Mouse (Mus musculus) heart, embryonic 16.5 days (tissue): ENCODE measurements around the gene Cfap97d2. TPM values are rescaled to one million over a fixed set of nuclear protein-coding genes. Genes with fewer than 3 reads are reported as not detected.
A peak's percentile ranks its signal among the peaks of the same experiment; 100 is the strongest.

Experiments used
- ATAC-seq: fragments of 200-750 bp; cut with Nextera tagmentation; replicated peaks from 2 replicates; pipeline ENCODE4 v1.8.0; 2017; ENCODE audit warnings: moderate number of reproducible peaks; ENCODE audit not compliant: insufficient read depth, low FRiP score; ENCODE audit errors: extremely low read depth
- H3K27ac ChIP-seq: fragments of 300-500 bp; sonication (generic); 2 replicates; pipeline ENCODE4 v1.5.1; 2014; ENCODE audit warnings: mild to moderate bottlenecking, low read length, control low read depth, moderate library complexity
- H3K27me3 ChIP-seq: fragments of 300-500 bp; sonication (generic); 2 replicates; pipeline ENCODE4 v1.6.1; 2014; ENCODE audit warnings: low read length, mixed read lengths; ENCODE audit not compliant: control insufficient read depth, insufficient read depth
- H3K36me3 ChIP-seq: fragments of 300-500 bp; sonication (generic); 2 replicates; pipeline ENCODE4 v1.6.1; 2014; ENCODE audit not compliant: control insufficient read depth, insufficient read depth
- H3K4me1 ChIP-seq: fragments of 300-500 bp; sonication (generic); 2 replicates; pipeline ENCODE4 v1.6.1; 2014; ENCODE audit warnings: low read length, mixed read lengths; ENCODE audit not compliant: control insufficient read depth, insufficient read depth
- H3K4me2 ChIP-seq: fragments of 300-500 bp; sonication (generic); 2 replicates; pipeline ENCODE4 v1.6.1; 2014; ENCODE audit warnings: low read depth, mild to moderate bottlenecking, control low read depth, low read length
- H3K4me3 ChIP-seq: fragments of 300-500 bp; sonication (generic); 2 replicates; pipeline ENCODE4 v1.5.1; 2014; ENCODE audit warnings: mild to moderate bottlenecking, control low read depth, low read length
- H3K9ac ChIP-seq: fragments of 300-500 bp; sonication (generic); 2 replicates; pipeline ENCODE4 v1.6.1; 2014; ENCODE audit warnings: low read length, control low read depth
- H3K9me3 ChIP-seq: fragments of 300-500 bp; sonication (generic); replicated peaks from 2 replicates; pipeline ENCODE4 v1.6.1; 2016; ENCODE audit warnings: low read length; ENCODE audit not compliant: control insufficient read depth
- WGBS: fragments of 180-500 bp; shearing (Covaris S2); extraction: QIAGEN DNeasy Blood & Tissue Kit; methylation state at CpG from one replicate; pipeline ENCODE4 v1.1.7; 2014; 5-methylcytosine and 5-hydroxymethylcytosine counted together
- polyA plus RNA-seq: library from polyadenylated mRNA; unstranded; fragments of >200 nt; fragmentation: Nextera tagmentation; extraction: Ambion mirVana; gene quantifications from 2 replicates; pipeline ENCODE4 v1.2.1, GENCODE M21; 2015

Gene Cfap97d2
- polyA plus RNA-seq: 0.20 TPM in 1 of 2 replicates, not detected in the other

DNA sequence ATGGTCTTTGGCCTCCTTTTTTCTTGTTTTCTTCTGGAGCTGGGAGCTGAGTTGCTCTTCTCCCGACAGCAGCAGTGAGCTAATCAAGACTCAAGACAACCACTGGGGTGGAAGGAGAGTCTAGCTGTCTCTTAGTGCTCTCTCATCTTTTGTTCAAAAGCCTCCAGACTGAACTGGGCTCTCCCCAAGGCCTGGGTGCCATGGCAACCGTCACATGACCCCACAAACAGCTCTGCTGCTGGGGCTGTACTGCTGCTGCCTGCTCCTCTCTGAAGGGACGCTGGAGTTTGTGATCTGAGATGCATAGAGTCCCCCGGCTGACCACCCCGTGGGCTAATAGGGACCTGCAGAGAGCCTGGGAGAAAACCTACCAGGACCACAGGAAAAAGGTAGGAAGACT, at the start of gene Cfap97d2:
TSS of gene Cfap97d2 (plus strand) at position 222 of the 400 bp plus-strand sequence.
- H3K9ac ChIP-seq: no peak within 1 kb of the TSS
- WGBS: 21% methylated on average over 5 of the region's 5 CpGs

DNA sequence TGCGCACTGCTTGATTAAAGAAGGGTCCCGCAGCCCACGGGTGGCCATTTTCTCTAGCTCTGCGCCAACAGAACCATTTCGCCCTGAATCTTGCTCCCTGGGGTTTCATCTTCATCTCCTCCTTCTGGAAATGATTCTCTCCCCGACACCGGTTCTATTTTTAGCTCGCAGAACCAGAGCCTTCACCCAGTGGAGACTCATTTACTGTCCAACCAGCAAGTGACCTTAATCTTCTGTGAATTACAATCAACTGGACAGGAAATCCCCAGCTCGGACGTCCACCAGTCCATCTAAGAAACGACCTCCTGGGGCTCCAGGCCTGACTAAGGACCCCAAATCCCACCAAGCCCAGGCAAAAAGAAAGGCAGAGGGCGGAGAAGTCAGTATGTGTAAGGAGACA, 48.2 kb upstream of the Cfap97d2 start:
- H3K4me3 ChIP-seq: no peak overlapping the region
- H3K27me3 ChIP-seq: no peaks in the 10 kb centered on the region
- peaks cover 22% of the 10 kb centered on the region for H3K4me1 ChIP-seq
- H3K36me3 ChIP-seq: no peaks in the 10 kb centered on the region
- no peak overlapping the region for H3K27ac ChIP-seq
- no peak overlapping the region for H3K4me2 ChIP-seq
- no peaks in the 10 kb centered on the region for H3K9me3 ChIP-seq
- no peak overlapping the region for H3K9ac ChIP-seq
- WGBS: 56% methylated on average over 12 of the region's 12 CpGs
- no peak for ATAC-seq

More for the DNA sequence above, at the start of gene Cfap97d2:
- no peak within 1 kb of the TSS for H3K27ac ChIP-seq
- H3K4me1 ChIP-seq: peaks cover 12% of the 10 kb centered on the region
- H3K27me3 ChIP-seq: no peaks in the 10 kb centered on the region
- H3K4me2 ChIP-seq: no peak within 1 kb of the TSS
- no peaks in the 10 kb centered on the region for H3K36me3 ChIP-seq
- ATAC-seq: no peak
- H3K9me3 ChIP-seq: no peaks in the 10 kb centered on the region
- no peak within 1 kb of the TSS for H3K4me3 ChIP-seq

DNA sequence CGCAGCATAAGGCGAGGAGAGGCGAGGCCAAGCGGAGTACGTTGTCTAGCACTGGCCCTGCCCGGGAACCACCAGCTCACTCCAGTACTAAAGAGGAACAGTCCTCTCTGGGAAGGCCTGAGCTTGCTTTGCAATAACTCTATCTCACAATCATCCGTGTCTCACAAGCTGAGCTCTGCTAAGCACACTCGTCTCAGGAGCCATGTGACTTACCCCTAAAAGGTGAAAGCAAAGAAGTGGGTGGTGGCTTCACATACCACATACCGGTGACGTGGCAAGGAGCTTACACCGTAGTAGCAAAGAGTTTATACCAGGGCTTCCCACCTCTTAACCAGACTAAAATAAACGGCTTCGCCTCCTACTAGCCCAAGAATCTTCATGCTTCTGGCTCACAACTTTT, 45.4 kb upstream of the Cfap97d2 start:
- no peaks in the 10 kb centered on the region for H3K9me3 ChIP-seq
- ATAC-seq: no peak
- H3K27ac ChIP-seq: no peak overlapping the region; the same call in 1 of the 2 replicates
- H3K27me3 ChIP-seq: no peaks in the 10 kb centered on the region
- no peak overlapping the region for H3K4me2 ChIP-seq
- no peak overlapping the region for H3K9ac ChIP-seq
- 68% methylated on average over 13 of the region's 13 CpGs for WGBS
- no peaks in the 10 kb centered on the region for H3K36me3 ChIP-seq
- H3K4me3 ChIP-seq: no peak overlapping the region
- peaks cover 29% of the 10 kb centered on the region for H3K4me1 ChIP-seq

DNA sequence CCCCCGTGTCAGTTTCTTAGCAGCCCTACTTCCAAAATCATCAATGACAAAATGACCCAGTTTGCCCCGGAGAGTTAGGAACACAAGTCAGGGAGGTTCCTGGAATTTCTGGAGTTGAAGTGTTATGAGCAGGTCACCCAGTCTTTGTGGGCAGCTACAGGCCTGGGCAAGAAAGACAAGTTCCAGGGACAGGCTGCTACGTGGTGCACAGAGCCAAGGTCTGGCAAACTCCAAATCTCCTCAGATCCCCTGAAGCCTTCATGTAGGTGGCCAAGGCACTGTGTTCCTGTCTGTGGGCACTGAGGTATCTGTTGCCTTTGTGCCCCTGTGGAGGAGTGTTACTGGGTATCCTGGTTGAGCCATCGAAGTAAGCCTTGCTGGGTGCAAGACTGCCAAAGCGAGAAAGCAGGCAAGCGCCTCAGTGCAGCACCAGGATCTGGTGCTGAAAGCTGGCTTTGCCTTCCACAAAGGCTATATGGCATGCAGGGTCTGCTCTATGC, 40.9 kb upstream of the Cfap97d2 start:
- no peaks in the 10 kb centered on the region for H3K36me3 ChIP-seq
- H3K4me3 ChIP-seq: no peak overlapping the region
- no peaks in the 10 kb centered on the region for H3K9me3 ChIP-seq
- peaks cover 57% of the 10 kb centered on the region for H3K4me1 ChIP-seq
- no peak for ATAC-seq
- H3K27me3 ChIP-seq: no peaks in the 10 kb centered on the region
- no peak overlapping the region for H3K27ac ChIP-seq
- WGBS: 76% methylated on average over 6 of the region's 6 CpGs
- no peak overlapping the region for H3K4me2 ChIP-seq
- H3K9ac ChIP-seq: no peak overlapping the region

DNA sequence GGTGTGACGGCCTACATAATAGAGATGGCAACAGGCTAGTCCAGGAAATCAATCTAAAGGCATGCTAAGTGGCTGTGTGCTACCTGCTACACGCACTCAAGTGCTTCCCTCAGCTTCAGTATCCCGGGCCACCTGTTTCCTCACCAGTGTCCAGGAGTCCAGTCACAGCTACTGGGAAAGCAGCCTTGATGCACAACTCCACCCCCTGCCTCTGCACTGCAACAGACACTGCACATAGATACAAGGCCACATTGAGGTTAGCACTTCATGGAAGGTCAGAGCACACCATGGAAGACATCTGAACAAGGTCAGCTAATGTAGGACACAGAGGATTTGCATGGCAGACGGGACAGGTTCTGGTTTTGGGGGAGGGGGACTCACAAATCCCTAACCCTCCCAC, 40.2 kb upstream of the Cfap97d2 start:
- Histone ChIP-seq H3K27ac (peak overlapping the region; percentile 70), H3K9me3 (no peaks in the 10 kb centered on the region), H3K36me3 (no peaks in the 10 kb centered on the region), H3K4me3 (no peak overlapping the region), H3K9ac (peak overlapping the region; percentile 38; the same call in 1 of the 2 replicates), H3K4me2 (peak overlapping the region; percentile 16), H3K4me1 (peaks cover 53% of the 10 kb centered on the region), H3K27me3 (no peaks in the 10 kb centered on the region)
- ATAC-seq: no peak
- WGBS: 67% methylated on average over 4 of the region's 4 CpGs

DNA sequence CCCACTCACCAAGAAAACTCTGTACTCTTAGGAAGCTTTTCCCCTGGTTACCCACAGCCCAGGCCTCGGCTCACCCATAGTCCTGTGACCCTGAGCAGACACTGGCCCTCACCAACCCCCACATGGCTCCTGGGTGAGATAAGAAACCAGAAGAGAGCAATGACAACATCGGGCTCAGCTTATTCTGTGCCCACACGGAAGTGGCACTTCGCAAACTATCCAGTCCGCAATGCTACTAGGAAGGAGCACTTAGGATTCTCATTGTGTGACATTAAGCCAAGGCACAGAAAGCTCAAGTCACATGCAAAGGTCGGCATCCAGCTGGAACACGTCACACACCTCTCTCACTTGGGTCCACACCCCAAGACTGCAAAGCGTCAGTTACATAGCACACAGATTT, 39.7 kb upstream of the Cfap97d2 start:
- peak overlapping the region; percentile 70 for H3K27ac ChIP-seq

DNA sequence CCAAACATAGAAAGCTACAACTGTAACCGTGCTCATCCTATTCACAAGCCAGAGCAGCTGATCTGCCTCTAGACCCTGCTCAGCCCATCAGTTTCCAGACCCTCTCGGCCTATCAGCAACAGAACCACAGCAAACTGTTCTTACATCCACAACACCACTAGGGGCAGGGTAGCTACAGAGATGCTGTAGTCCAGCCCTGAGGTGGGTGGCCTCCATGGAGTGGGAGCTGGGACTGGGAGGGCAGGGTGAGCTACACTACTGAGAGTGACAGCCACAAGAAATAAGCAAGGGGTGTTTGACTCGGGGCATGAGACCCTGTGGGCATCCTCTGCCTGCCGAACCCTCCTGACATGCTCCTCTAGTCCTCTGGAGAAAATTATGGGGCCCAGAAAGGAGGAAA, 37.8 kb upstream of the Cfap97d2 start:
- Histone ChIP-seq H3K4me1 (peaks cover 69% of the 10 kb centered on the region), H3K9ac (no peak overlapping the region), H3K36me3 (no peaks in the 10 kb centered on the region), H3K27ac (peak overlapping the region; percentile 88), H3K4me3 (no peak overlapping the region), H3K4me2 (no peak overlapping the region), H3K27me3 (no peaks in the 10 kb centered on the region), H3K9me3 (no peaks in the 10 kb centered on the region)
- no peak for ATAC-seq
- 62% methylated on average over 4 of the region's 4 CpGs for WGBS

More for the DNA sequence above, 39.7 kb upstream of the Cfap97d2 start:
- ATAC-seq: peak; percentile 33; the same call in 1 of the 2 replicates
- peak overlapping the region; percentile 16 for H3K4me2 ChIP-seq
- H3K9me3 ChIP-seq: no peaks in the 10 kb centered on the region
- no peak overlapping the region for H3K4me3 ChIP-seq
- peak overlapping the region; percentile 38; the same call in 1 of the 2 replicates for H3K9ac ChIP-seq
- H3K27me3 ChIP-seq: no peaks in the 10 kb centered on the region
- WGBS: 27% methylated on average over 8 of the region's 8 CpGs
- no peaks in the 10 kb centered on the region for H3K36me3 ChIP-seq
- peaks cover 52% of the 10 kb centered on the region for H3K4me1 ChIP-seq

DNA sequence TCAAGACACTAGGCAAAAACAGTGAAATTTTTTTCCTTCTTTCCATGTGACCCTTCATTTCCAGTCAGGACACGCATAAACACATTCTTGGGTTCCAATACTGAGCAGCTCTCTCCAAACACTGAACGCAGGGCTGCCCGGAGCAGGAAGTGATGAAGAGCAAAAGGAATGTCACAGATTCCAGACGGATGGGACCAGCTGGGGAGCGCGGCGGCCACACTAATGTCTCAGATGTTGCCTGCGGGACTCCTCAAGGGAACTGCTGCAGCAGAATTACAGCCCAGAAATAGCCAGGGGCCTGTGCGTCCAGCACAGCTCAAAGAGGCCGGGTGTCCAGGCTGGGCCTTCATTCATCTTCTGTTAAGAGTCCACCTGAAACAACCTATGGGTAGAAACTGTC, 37.3 kb upstream of the Cfap97d2 start:
- Histone ChIP-seq H3K4me2 (no peak overlapping the region), H3K9ac (peak overlapping the region; percentile 5; the same call in 1 of the 2 replicates), H3K4me3 (no peak overlapping the region), H3K27me3 (no peaks in the 10 kb centered on the region), H3K36me3 (no peaks in the 10 kb centered on the region), H3K9me3 (no peaks in the 10 kb centered on the region), H3K27ac (peak overlapping the region; percentile 88), H3K4me1 (peaks cover 74% of the 10 kb centered on the region)
- peak; percentile 65 for ATAC-seq
- WGBS: 10% methylated on average over 10 of the region's 10 CpGs

DNA sequence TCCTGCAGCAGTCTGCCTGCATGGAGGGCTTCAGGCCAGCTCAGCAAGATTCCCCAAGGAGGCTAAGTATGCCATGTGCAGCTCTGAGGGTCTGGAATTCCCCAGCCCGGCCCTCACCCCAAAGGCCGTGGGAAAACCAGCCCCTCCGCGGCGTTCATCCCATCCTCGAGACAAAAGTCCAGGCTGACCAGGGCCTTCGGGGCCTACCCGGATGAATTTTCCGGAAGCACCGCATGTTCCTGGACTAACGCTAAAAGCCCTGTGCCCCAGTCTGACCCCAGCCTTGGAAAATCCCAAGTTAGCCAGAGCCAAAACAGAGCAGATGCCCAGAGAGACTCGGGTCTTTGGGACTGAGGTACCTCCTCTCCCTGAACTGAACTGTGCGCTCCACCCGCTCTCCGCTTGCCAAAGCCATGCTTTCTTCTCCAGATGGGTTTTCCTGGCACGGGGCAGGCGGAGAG, 35.6 kb upstream of the Cfap97d2 start:
- WGBS: 75% methylated on average over 17 of the region's 17 CpGs
- Histone ChIP-seq H3K27ac (no peak overlapping the region), H3K4me1 (peaks cover 77% of the 10 kb centered on the region), H3K9me3 (no peaks in the 10 kb centered on the region), H3K36me3 (no peaks in the 10 kb centered on the region), H3K9ac (no peak overlapping the region), H3K27me3 (no peaks in the 10 kb centered on the region), H3K4me2 (no peak overlapping the region), H3K4me3 (no peak overlapping the region)
- ATAC-seq: no peak
